Mouse (Mus musculus) kidney, adult 11 months (tissue): ENCODE measurements around the gene Alas2.
A peak's percentile ranks its signal among the peaks of the same experiment; 100 is the strongest.

ENCODE experiments used
- DNase-seq: peaks from one replicate; pipeline ENCODE4 v3.0.0; 2022

Gene Alas2

GRCm38 (mm10) chrX:150547239-150547638, at the start of gene Alas2:
Gene Alas2, plus strand, starts transcription at chrX:150547375.
- DNase-seq, result no peak

DNA sequence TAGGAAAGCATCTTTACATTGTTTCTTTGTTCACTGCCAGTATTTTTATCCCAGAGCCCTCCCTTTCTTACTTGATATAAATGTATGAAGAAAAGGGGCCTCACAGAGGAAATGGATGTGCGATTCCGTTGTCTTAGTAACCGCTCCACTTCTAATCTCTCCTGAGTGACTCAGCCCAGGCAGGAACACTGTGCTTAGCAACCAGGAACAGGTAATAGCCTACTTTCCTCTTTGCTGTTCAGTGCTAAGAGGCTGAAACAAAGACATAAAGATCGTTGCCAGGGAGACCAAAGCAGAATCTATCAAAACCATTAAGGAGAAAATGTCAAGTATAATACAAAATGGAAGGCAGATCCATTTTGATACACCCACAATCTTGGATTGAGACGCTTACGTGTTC, 38.5 kb upstream of the Alas2 start:
- no peak for DNase-seq

DNA sequence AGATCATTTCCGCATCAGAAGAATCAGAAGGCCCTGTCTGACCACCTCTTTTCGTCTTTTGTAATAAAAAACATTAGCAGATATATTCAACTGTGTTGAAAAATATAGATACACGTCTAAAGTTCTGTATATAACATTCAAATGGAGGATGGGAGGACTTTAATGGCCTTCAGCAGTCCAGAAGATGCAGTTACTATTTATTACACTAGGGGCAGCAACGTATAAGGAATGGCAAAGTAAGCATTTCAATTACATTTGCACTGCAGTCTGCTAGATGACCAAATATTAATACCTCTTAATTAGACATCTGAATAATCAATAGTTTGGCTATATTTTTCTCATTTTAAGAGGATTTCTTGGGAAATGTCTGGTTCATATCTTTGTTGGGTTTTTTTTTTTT, 36.5 kb upstream of the Alas2 start:
- no peak for DNase-seq

GRCm38 (mm10) chrX:150511274-150511673, 35.9 kb upstream of the Alas2 start:
- DNase-seq, result no peak

DNA sequence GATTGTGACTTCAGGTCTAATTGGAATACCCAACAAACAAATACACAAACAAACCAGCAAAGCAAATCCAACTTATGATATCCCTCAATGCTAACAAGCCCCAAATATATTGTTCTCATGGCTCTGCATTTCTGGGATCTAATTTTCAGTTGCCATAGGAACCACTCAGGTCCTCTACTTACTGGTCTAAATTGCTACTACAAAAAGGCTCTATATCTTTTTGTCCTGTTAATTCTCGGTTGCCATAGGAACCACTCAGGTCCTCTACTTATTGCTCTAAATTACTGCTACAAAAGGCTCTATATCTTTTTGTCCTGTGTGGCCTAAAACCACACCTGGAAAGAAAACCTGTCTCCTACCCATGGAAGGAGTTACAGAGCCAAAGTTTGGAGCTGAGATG, 33.0 kb upstream of the Alas2 start:
- no peak for DNase-seq

- no peak for DNase-seq
Observed at GRCm38 (mm10) chrX:150516015-150516414, 31.2 kb upstream of the Alas2 start.

DNA sequence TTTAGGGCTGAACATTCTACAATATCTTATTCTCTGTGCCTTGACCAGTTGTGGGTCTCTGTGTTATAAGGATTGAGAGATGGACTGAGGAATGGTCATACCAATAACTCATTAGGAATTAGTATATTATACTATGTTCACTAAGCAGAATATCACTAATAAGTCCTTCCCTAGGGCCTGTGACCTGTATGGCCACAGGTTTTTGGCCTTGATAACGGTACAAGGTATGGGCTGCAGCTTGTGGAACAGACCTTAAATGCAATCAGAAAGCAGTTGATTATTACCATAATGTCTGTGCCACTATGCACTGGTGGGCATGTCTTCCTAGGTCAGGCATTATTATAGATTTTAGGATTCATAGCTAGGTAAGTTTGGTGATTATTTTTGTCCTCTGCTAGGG, 30.7 kb upstream of the Alas2 start:
- DNase-seq, result no peak

- DNase-seq, result no peak
Observed at GRCm38 (mm10) chrX:150540111-150540510, 7.1 kb upstream of the Alas2 start.

- DNase-seq, result no peak
Observed at GRCm38 (mm10) chrX:150541684-150542083, 5.5 kb upstream of the Alas2 start.

- no peak for DNase-seq
Observed at GRCm38 (mm10) chrX:150549639-150550038, 2.5 kb downstream of the Alas2 start.

- DNase-seq, result peak; percentile 4
Observed at GRCm38 (mm10) chrX:150551986-150552385, 4.8 kb downstream of the Alas2 start.

- DNase-seq, result no peak
Observed at GRCm38 (mm10) chrX:150554032-150554431, 6.9 kb downstream of the Alas2 start.

GRCm38 (mm10) chrX:150564644-150565357, 17.6 kb downstream of the Alas2 start:
- no peak for DNase-seq

DNA sequence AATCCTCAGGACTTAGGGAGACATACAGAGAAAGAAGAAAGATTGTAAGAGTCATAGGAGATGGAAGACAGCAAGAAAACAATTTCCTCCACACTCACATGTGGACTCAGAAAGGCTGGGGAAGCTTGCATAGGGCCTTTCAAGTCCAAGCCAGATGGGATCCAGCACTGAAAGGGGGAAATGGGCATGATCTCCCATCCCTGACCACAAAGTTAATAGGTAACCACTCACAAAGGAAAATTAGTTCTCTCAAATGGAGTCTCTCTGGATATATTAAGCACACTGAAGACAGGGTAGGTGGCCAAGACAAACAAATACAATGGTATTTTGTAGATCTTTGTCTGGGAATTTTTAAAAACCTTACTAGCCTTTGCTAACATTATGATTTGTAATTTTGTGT, 34.7 kb downstream of the Alas2 start:
- DNase-seq, result peak; percentile 15

DNA sequence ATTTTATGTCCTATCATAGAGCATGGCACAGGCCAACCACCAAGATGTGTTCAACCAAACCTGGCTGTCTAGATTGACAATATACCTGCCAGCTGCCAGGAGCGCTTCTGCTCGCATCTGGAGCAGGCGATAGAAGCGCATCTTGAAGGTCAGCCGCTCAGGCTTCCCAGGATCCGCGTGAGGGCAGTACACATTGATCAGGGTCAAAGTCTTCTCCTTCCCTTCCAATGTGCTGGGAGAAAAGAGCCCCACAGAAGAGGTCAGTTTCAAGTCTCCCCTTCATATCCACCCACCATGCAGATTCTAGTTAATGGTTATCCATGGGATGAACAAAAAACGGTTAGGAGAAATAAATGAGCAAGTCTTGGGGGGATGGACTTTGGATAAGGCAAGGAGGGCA, 37.9 kb downstream of the Alas2 start:
- peak; percentile 71 for DNase-seq

DNA sequence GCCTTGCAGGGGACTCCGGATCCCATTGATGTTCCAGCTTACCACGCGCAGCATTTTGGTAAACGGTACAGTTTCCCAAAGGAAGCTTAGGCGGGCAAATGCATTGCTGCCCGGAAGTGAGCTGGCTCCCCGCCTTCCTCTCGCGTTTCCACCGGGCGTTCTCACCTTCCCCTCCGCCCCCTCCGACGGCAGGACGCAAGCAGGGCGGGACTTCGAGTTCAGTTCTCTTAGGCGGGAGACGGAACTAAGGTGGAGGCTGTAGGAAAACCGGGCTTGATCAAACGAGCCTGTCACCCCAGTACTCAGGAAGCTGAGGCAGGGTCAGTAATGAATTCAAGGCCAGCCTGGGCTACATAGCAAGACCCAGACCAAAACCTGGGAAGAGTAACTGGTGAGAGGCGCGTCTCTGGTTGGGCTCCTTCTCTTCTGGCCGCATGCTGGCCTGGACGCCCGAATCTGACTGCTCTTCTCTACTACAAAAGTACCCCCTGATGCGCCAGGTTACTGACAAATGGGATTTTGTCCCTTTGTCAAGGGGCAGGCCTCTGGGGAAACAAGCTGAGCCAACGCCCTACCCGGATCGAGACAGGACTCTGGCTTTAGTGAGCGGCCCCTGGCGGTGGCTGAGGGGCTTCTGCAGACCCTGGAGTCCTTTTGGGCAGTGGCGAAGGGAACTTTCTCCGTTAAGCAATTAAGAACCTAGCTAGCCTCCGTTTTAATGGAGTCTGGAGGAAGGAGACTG, 41.0 kb downstream of the Alas2 start, which contains the start of gene Pfkfb1:
Gene Pfkfb1, plus strand, starts transcription at position 207 of the 742 bp plus-strand sequence.
- peak; percentile 79 for DNase-seq

DNA sequence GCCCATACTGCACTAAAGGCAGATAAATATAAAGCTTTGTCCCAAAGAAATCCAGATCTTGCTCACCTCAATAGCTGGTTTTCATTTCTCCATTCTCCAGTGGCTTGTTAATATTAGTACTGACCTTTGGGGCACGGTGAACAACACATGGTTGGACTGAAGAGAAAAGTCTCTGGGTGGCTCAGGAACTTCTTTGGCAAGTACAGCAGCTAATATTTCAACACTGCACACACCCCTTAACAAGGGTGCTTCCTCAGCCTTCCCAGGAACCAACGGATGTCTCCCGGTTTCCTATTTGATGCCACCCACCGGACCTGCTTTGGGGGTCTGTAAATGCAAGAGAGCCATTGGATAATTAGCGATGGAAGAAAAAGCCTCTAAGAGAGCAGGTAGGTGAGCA, 42.5 kb downstream of the Alas2 start, which contains the start of gene Apex2:
Gene Apex2, minus strand, starts transcription at position 173 of the 400 bp plus-strand sequence.
- no peak for DNase-seq

- peak; percentile 17 for DNase-seq
Observed at GRCm38 (mm10) chrX:150593266-150594035, 46.3 kb downstream of the Alas2 start.

GRCm38 (mm10) chrX:150594176-150594575, 47.0 kb downstream of the Alas2 start:
- DNase-seq, result no peak

DNA sequence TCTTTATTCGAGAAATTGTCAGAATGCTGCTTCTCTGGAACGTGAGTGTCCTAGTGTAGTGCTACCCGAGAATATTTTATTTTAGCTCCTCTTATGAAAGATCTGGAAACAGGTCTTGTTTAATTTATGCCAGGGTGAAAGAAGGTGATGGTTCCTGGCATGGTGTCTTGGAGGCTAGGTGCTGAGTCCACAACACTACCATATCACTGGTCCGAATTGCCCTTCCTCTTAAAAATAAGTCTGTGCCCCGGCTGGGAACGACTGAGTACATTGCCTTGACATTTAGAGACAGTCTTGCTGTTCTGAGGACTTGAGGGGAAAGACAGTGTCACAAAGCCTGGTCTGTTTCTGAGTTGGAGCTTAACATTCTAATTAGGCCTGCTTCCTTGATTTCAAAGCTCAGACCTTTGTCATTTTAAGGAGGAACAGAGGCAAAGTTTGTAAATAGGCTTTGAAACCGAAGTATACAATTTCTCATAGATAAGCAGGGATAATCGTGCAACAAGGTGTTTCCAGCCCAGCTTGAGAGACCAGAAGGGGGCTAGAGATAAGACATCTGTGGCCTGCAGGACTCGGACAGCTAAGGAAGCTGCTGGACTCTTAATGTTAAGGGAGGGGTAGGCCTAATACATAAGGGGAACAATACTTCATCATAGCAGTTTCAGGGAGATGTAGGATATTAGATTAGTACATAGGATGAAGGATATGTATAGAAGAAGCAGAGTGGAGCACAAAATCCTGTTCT, 48.0 kb downstream of the Alas2 start:
- no peak for DNase-seq

GRCm38 (mm10) chrX:150598882-150599281, 51.7 kb downstream of the Alas2 start:
- DNase-seq, result no peak
